Mouse (Mus musculus): Measurements from ENCODE around the gene Tubb1.
A peak's percentile ranks its signal among the peaks of the same experiment; 100 is the strongest.

The Tubb1 gene

GRCm38 (mm10) chr2:174443046-174443445 is 7.4 kb upstream of the Tubb1 start:
- DNase-seq (ENCODE audit: low spot score in 2 of 2), result no peak

GRCm38 (mm10) chr2:174444359-174444758 is 6.1 kb upstream of the Tubb1 start:
- no peak for DNase-seq (ENCODE audit: low spot score in 2 of 2)

GRCm38 (mm10) chr2:174445018-174445417 is 5.5 kb upstream of the Tubb1 start:
- no peak for DNase-seq (ENCODE audit: low spot score in 2 of 2)

- no peak for DNase-seq (ENCODE audit: low spot score in 2 of 2)
Observed at GRCm38 (mm10) chr2:174446492-174446891, 4.0 kb upstream of the Tubb1 start.

GRCm38 (mm10) chr2:174446905-174447304 is 3.6 kb upstream of the Tubb1 start:
- DNase-seq (ENCODE audit: low spot score in 2 of 2), result no peak

- no peak for DNase-seq (ENCODE audit: low spot score in 2 of 2)
Observed at GRCm38 (mm10) chr2:174448405-174448804, 2.1 kb upstream of the Tubb1 start.

- no peak for DNase-seq (ENCODE audit: low spot score in 2 of 2)
Observed at GRCm38 (mm10) chr2:174453681-174454080, 3.2 kb downstream of the Tubb1 start.

- DNase-seq (ENCODE audit: low spot score in 2 of 2), result no peak
Observed at GRCm38 (mm10) chr2:174459365-174459764, 8.9 kb downstream of the Tubb1 start.

GRCm38 (mm10) chr2:174463370-174463769 is 12.9 kb downstream of the Tubb1 start:
- DNase-seq (ENCODE audit: low spot score in 2 of 2), result no peak

GRCm38 (mm10) chr2:174463789-174464523 is 13.5 kb downstream of the Tubb1 start, which contains the start of gene Atp5e:
Atp5e (minus strand) TSS chr2:174464105.
- peak; percentile 98 for DNase-seq (ENCODE audit: low spot score in 2 of 2)

GRCm38 (mm10) chr2:174470333-174470732 is 19.8 kb downstream of the Tubb1 start:
- no peak for DNase-seq (ENCODE audit: low spot score in 2 of 2)

GRCm38 (mm10) chr2:174470786-174471405 is 20.4 kb downstream of the Tubb1 start:
- DNase-seq (ENCODE audit: low spot score in 2 of 2), result no peak

- DNase-seq (ENCODE audit: low spot score in 2 of 2), result no peak
Observed at GRCm38 (mm10) chr2:174472407-174472806, 21.9 kb downstream of the Tubb1 start.

GRCm38 (mm10) chr2:174472818-174473549 is 22.5 kb downstream of the Tubb1 start, which contains the start of gene Prelid3b:
Prelid3b (minus strand) TSS chr2:174473081.
- peak; percentile 98 to 99 for DNase-seq (ENCODE audit: low spot score in 2 of 2)

GRCm38 (mm10) chr2:174473550-174473927 is 23.0 kb downstream of the Tubb1 start:
- DNase-seq (ENCODE audit: low spot score in 2 of 2), result no peak

- no peak for DNase-seq (ENCODE audit: low spot score in 2 of 2)
Observed at GRCm38 (mm10) chr2:174477543-174478319, 27.2 kb downstream of the Tubb1 start.

GRCm38 (mm10) chr2:174478746-174479145 is 28.3 kb downstream of the Tubb1 start:
- DNase-seq (ENCODE audit: low spot score in 2 of 2), result no peak

- no peak for DNase-seq (ENCODE audit: low spot score in 2 of 2)
Observed at GRCm38 (mm10) chr2:174487005-174487404, 36.5 kb downstream of the Tubb1 start.

GRCm38 (mm10) chr2:174492858-174493257 is 42.4 kb downstream of the Tubb1 start:
- peak in 1 of 2 experiments; percentile 7 for DNase-seq (ENCODE audit: low spot score in 2 of 2)

- DNase-seq (ENCODE audit: low spot score in 2 of 2), result no peak
Observed at GRCm38 (mm10) chr2:174500814-174501503, 50.5 kb downstream of the Tubb1 start.

- DNase-seq (ENCODE audit: low spot score in 2 of 2), result no peak
Observed at GRCm38 (mm10) chr2:174501517-174501916, 51.0 kb downstream of the Tubb1 start.
